Mouse (Mus musculus) embryonic facial prominence, embryonic 12.5 days (tissue): ENCODE measurements around the gene Ugt1a10. TPM values are rescaled to one million over a fixed set of nuclear protein-coding genes. Genes with fewer than 3 reads are reported as not detected.
"Not testable (repeated sequence)": the region's sequence is repeated elsewhere in the genome, so short reads cannot be mapped to it uniquely, and the experiment has no call there.

Source experiments
- ATAC-seq: fragments of 200-750 bp; cut with Nextera tagmentation; 2 replicates; pipeline ENCODE4 v1.8.0; 2017; ENCODE audit not compliant: insufficient number of reproducible peaks, insufficient read depth, low FRiP score, low TSS enrichment
- H3K27ac ChIP-seq: fragments of 300-500 bp; sonication (generic); 2 replicates; pipeline ENCODE4 v1.5.1; 2016; ENCODE audit warnings: mild to moderate bottlenecking
- H3K27me3 ChIP-seq: fragments of 300-500 bp; sonication (generic); 2 replicates; pipeline ENCODE4 v1.6.1; 2016; ENCODE audit warnings: mild to moderate bottlenecking, moderate library complexity
- H3K36me3 ChIP-seq: fragments of 300-500 bp; sonication (generic); 2 replicates; pipeline ENCODE4 v1.6.1; 2016; ENCODE audit warnings: mild to moderate bottlenecking
- H3K4me1 ChIP-seq: fragments of 300-500 bp; sonication (generic); 2 replicates; pipeline ENCODE4 v1.6.1; 2016
- H3K4me2 ChIP-seq: fragments of 300-500 bp; sonication (generic); replicated peaks from 2 replicates; pipeline ENCODE4 v1.6.1; 2016; ENCODE audit warnings: mild to moderate bottlenecking, moderate library complexity
- H3K4me3 ChIP-seq: fragments of 300-500 bp; sonication (generic); 2 replicates; pipeline ENCODE4 v1.5.1; 2016; ENCODE audit warnings: mild to moderate bottlenecking
- H3K9ac ChIP-seq: fragments of 300-500 bp; sonication (generic); 2 replicates; pipeline ENCODE4 v1.6.1; 2016; ENCODE audit warnings: mild to moderate bottlenecking, moderate library complexity
- H3K9me3 ChIP-seq: fragments of 300-500 bp; sonication (generic); 2 replicates; pipeline ENCODE4 v1.6.1; 2016; ENCODE audit warnings: mild to moderate bottlenecking, moderate library complexity
- WGBS: fragments of 180-500 bp; shearing (Covaris S2); methylation state at CpG from one replicate; pipeline ENCODE4 v1.1.7; 2016; 5-methylcytosine and 5-hydroxymethylcytosine counted together
- polyA plus RNA-seq: library from polyadenylated mRNA; unstranded; fragments of >200 nt; fragmentation: Nextera tagmentation; extraction: Ambion mirVana; gene quantifications from 2 replicates; pipeline ENCODE4 v1.2.1, GENCODE M21; 2016

Gene Ugt1a10
- polyA plus RNA-seq, 1 experiment from 2014 or later = not detected

- H3K36me3 ChIP-seq, H3K9ac ChIP-seq, H3K27me3 ChIP-seq, H3K4me3 ChIP-seq, ATAC-seq, H3K4me2 ChIP-seq, H3K4me1 ChIP-seq, H3K9me3 ChIP-seq, H3K27ac ChIP-seq: not testable (repeated sequence)
- 86% methylated on average over 3 of the region's 3 CpGs for whole genome bisulfite sequencing
Measured at GRCm38 (mm10) chr1:88098546-88098945, 43.4 kb downstream of the Ugt1a10 start.

- not testable (repeated sequence) for H3K27me3 ChIP-seq, H3K9me3 ChIP-seq, H3K4me2 ChIP-seq, H3K27ac ChIP-seq, H3K4me3 ChIP-seq, H3K36me3 ChIP-seq, H3K9ac ChIP-seq, H3K4me1 ChIP-seq, ATAC-seq
- 85% methylated on average over 2 of the region's 2 CpGs for WGBS
Measured at GRCm38 (mm10) chr1:88099691-88100090, 44.5 kb downstream of the Ugt1a10 start.

GRCm38 (mm10) chr1:88103019-88103418 lies 47.8 kb downstream of the Ugt1a10 start, which contains the start of gene Ugt1a6b:
Gene Ugt1a6b (plus strand): TSS chr1:88103252.
- not testable (repeated sequence) for H3K4me3 ChIP-seq, H3K9ac ChIP-seq, H3K27me3 ChIP-seq, H3K4me2 ChIP-seq, ATAC-seq, H3K9me3 ChIP-seq, H3K27ac ChIP-seq, H3K4me1 ChIP-seq, H3K36me3 ChIP-seq
- WGBS = 70% methylated on average over 3 of the region's 3 CpGs

GRCm38 (mm10) chr1:88103697-88104468 lies 48.7 kb downstream of the Ugt1a10 start:
- ATAC-seq, H3K9ac ChIP-seq, H3K4me3 ChIP-seq, H3K9me3 ChIP-seq, H3K27ac ChIP-seq, H3K4me1 ChIP-seq, H3K27me3 ChIP-seq, H3K4me2 ChIP-seq, H3K36me3 ChIP-seq: not testable (repeated sequence)
- WGBS = 88% methylated on average over 4 of the region's 5 CpGs

- ATAC-seq = no peak
- 87% methylated on average over 1 of the region's 1 CpGs for WGBS
- H3K9me3 ChIP-seq = no peaks in the 10 kb centered on the region
- H3K27ac ChIP-seq = no peak overlapping the region
- H3K36me3 ChIP-seq = no peaks in the 10 kb centered on the region
- no peaks in the 10 kb centered on the region for H3K27me3 ChIP-seq
- H3K4me1 ChIP-seq = no peaks in the 10 kb centered on the region
- no peak overlapping the region for H3K4me3 ChIP-seq
- no peak overlapping the region for H3K9ac ChIP-seq
- no peak overlapping the region for H3K4me2 ChIP-seq
Measured at GRCm38 (mm10) chr1:88104667-88105430, 49.7 kb downstream of the Ugt1a10 start.

GRCm38 (mm10) chr1:88105656-88106055 lies 50.5 kb downstream of the Ugt1a10 start:
- no peak for ATAC-seq
- no peak overlapping the region for H3K9ac ChIP-seq
- no peak overlapping the region for H3K4me3 ChIP-seq
- no peaks in the 10 kb centered on the region for H3K27me3 ChIP-seq
- no peak overlapping the region for H3K4me2 ChIP-seq
- no peaks in the 10 kb centered on the region for H3K36me3 ChIP-seq
- no peak overlapping the region for H3K27ac ChIP-seq
- no peaks in the 10 kb centered on the region for H3K4me1 ChIP-seq
- H3K9me3 ChIP-seq = no peaks in the 10 kb centered on the region
- WGBS = 57% methylated on average over 2 of the region's 2 CpGs

- not testable (repeated sequence) for H3K4me3 ChIP-seq, H3K9me3 ChIP-seq, H3K27me3 ChIP-seq, H3K4me1 ChIP-seq, H3K9ac ChIP-seq, ATAC-seq, H3K27ac ChIP-seq, H3K4me2 ChIP-seq, H3K36me3 ChIP-seq
- WGBS = 87% methylated on average over 2 of the region's 2 CpGs
Measured at GRCm38 (mm10) chr1:88109027-88109557, 53.9 kb downstream of the Ugt1a10 start.

- H3K9me3 ChIP-seq, H3K4me2 ChIP-seq: not testable (repeated sequence)
- WGBS = 68% methylated on average over 2 of the region's 2 CpGs
Measured at GRCm38 (mm10) chr1:88109604-88110003, 54.4 kb downstream of the Ugt1a10 start.

GRCm38 (mm10) chr1:88112769-88113168 lies 57.6 kb downstream of the Ugt1a10 start:
- not testable (repeated sequence) for H3K4me1 ChIP-seq, H3K4me3 ChIP-seq, H3K27me3 ChIP-seq, H3K36me3 ChIP-seq, ATAC-seq, H3K9me3 ChIP-seq, H3K9ac ChIP-seq, H3K4me2 ChIP-seq, H3K27ac ChIP-seq
- WGBS = 93% methylated on average over 6 of the region's 6 CpGs

More at GRCm38 (mm10) chr1:88109604-88110003, 54.4 kb downstream of the Ugt1a10 start:
- not testable (repeated sequence) for H3K27me3 ChIP-seq, H3K27ac ChIP-seq, ATAC-seq, H3K9ac ChIP-seq, H3K4me3 ChIP-seq, H3K4me1 ChIP-seq, H3K36me3 ChIP-seq

GRCm38 (mm10) chr1:88120550-88120949 lies 65.4 kb downstream of the Ugt1a10 start:
- not testable (repeated sequence) for ATAC-seq, H3K36me3 ChIP-seq, H3K27ac ChIP-seq, H3K4me1 ChIP-seq, H3K27me3 ChIP-seq, H3K4me3 ChIP-seq, H3K4me2 ChIP-seq, H3K9ac ChIP-seq, H3K9me3 ChIP-seq
- WGBS = 10% methylated on average over 4 of the region's 4 CpGs

- no CpG with 5 or more reads among the region's 1 CpGs for WGBS
Measured at GRCm38 (mm10) chr1:88121521-88121920, 66.3 kb downstream of the Ugt1a10 start.

GRCm38 (mm10) chr1:88125827-88126360 lies 70.7 kb downstream of the Ugt1a10 start:
- 71% methylated on average over 4 of the region's 4 CpGs for WGBS
- H3K4me3 ChIP-seq, H3K4me2 ChIP-seq, H3K4me1 ChIP-seq, H3K9ac ChIP-seq, ATAC-seq, H3K27ac ChIP-seq, H3K9me3 ChIP-seq, H3K27me3 ChIP-seq, H3K36me3 ChIP-seq: not testable (repeated sequence)

More at GRCm38 (mm10) chr1:88121521-88121920, 66.3 kb downstream of the Ugt1a10 start:
- H3K9ac ChIP-seq, H3K4me2 ChIP-seq, H3K9me3 ChIP-seq, H3K36me3 ChIP-seq, ATAC-seq, H3K4me3 ChIP-seq, H3K27me3 ChIP-seq, H3K27ac ChIP-seq, H3K4me1 ChIP-seq: not testable (repeated sequence)
